Mouse (Mus musculus) liver, adult 2 months (tissue): ENCODE measurements at regions not wholly inside any gene's neighbourhood (a gene's known extent, or its start where the extent isn't known, plus 50 kb on each side); places are given as distances from the start of the nearest gene placed in this dataset.

Experiments
- DNase-seq: peaks from one replicate; pipeline ENCODE4 v3.0.0-alpha.2; 2011; ENCODE audit warnings: low read depth, low spot score; ENCODE audit errors: extremely low read depth
- H3K27ac ChIP-seq: fragments of 200-500 bp; replicated peaks from 2 replicates; pipeline ENCODE4 v1.5.1; 2012; ENCODE audit warnings: low read depth, mild to moderate bottlenecking, control low read depth, inconsistent platforms, low read length; ENCODE audit not compliant: insufficient read depth
- H3K27me3 ChIP-seq: fragments of 200-500 bp; 2 replicates; pipeline ENCODE4 v1.6.1; 2012; ENCODE audit warnings: mild to moderate bottlenecking, moderate library complexity, low read length, inconsistent platforms; ENCODE audit not compliant: control insufficient read depth, insufficient read depth
- H3K36me3 ChIP-seq: fragments of 200-500 bp; 2 replicates; pipeline ENCODE4 v1.6.1; 2012; ENCODE audit warnings: low read length, inconsistent platforms; ENCODE audit not compliant: control insufficient read depth, insufficient read depth
- H3K4me1 ChIP-seq: fragments of 200-500 bp; 2 replicates; pipeline ENCODE4 v1.6.1; 2011; ENCODE audit warnings: low read length; ENCODE audit not compliant: control insufficient read depth, insufficient read depth
- H3K4me3 ChIP-seq: fragments of 200-500 bp; 2 replicates; pipeline ENCODE4 v1.5.1; 2011; ENCODE audit warnings: low read depth, mild to moderate bottlenecking, control low read depth, low read length, moderate library complexity; ENCODE audit not compliant: insufficient read depth
- H3K79me2 ChIP-seq: fragments of 200-500 bp; 2 replicates; pipeline ENCODE4 v1.6.1; 2012; ENCODE audit warnings: inconsistent platforms, mild to moderate bottlenecking, low read length, moderate library complexity; ENCODE audit not compliant: control insufficient read depth, insufficient read depth
- H3K9ac ChIP-seq: fragments of 200-500 bp; 2 replicates; pipeline ENCODE4 v1.6.1; 2012; ENCODE audit warnings: low read depth, mild to moderate bottlenecking, control low read depth, inconsistent platforms, low read length
- CTCF ChIP-seq: fragments of 200-500 bp; IDR thresholded peaks from 2 replicates; pipeline ENCODE4 v1.5.1; 2011; ENCODE audit warnings: low read depth, low read length, control low read depth
- POLR2A ChIP-seq: fragments of 200-500 bp; IDR thresholded peaks from 2 replicates; pipeline ENCODE4 v1.6.1; 2011; ENCODE audit warnings: low read length, control low read depth; ENCODE audit not compliant: insufficient read depth; ENCODE audit errors: extremely low read depth
- WGBS: fragments of 180-500 bp; shearing (Covaris S2); methylation state at CpG from one replicate; pipeline ENCODE4 v1.1.7; 2018; 5-methylcytosine and 5-hydroxymethylcytosine counted together

- TF ChIP-seq CTCF: no peak
- TF ChIP-seq POLR2A: no peak
- no peaks in the 10 kb centered on the region for H3K36me3 ChIP-seq
- no peak for DNase-seq
- no peak overlapping the region for H3K27ac ChIP-seq
- H3K27me3 ChIP-seq: no peaks in the 10 kb centered on the region
- no peaks in the 10 kb centered on the region for H3K79me2 ChIP-seq
- no peak overlapping the region for H3K9ac ChIP-seq
- WGBS: 65% methylated on average over 2 of the region's 2 CpGs
- H3K4me1 ChIP-seq: no peaks in the 10 kb centered on the region
- no peak overlapping the region for H3K4me3 ChIP-seq
Observed at GRCm38 (mm10) chr12:90664436-90664835, 73.8 kb downstream of the Dio2 start.

- no peaks in the 10 kb centered on the region for H3K79me2 ChIP-seq
Observed at GRCm38 (mm10) chr12:90645452-90645851, 92.8 kb downstream of the Dio2 start.

DNA sequence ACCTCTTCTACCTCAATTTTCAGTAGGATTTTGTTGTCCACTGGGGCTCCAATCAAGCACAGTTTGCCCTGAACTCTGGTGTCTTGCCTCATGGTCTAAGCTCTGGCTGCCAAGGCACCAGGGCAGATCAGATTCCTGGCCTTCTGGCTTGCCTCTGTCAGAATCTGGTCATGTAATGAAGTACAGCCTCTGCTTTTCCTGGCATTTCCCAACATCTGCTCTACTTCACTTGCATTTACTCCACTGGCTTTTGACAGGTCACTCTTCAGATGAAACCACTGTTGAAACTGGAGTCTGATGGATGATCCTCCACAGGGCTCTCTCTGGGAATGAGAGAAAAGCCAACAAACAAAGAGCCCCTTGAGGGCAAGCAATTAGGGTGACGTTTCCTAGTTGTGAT, 94.3 kb downstream of the Dio2 start:
- no peaks in the 10 kb centered on the region for H3K36me3 ChIP-seq
- H3K4me1 ChIP-seq: no peaks in the 10 kb centered on the region
- WGBS: 57% methylated on average over 1 of the region's 1 CpGs
- no peak overlapping the region for H3K27ac ChIP-seq
- H3K9ac ChIP-seq: no peak overlapping the region
- no peak for TF ChIP-seq POLR2A
- TF ChIP-seq CTCF: no peak
- DNase-seq: no peak
- no peaks in the 10 kb centered on the region for H3K27me3 ChIP-seq
- H3K79me2 ChIP-seq: no peaks in the 10 kb centered on the region
- H3K4me3 ChIP-seq: no peak overlapping the region

More at GRCm38 (mm10) chr12:90645452-90645851, 92.8 kb downstream of the Dio2 start:
- DNase-seq: no peak
- no peak overlapping the region for H3K27ac ChIP-seq
- H3K27me3 ChIP-seq: no peaks in the 10 kb centered on the region
- H3K36me3 ChIP-seq: no peaks in the 10 kb centered on the region
- H3K4me3 ChIP-seq: no peak overlapping the region
- H3K4me1 ChIP-seq: no peaks in the 10 kb centered on the region
- no peak overlapping the region for H3K9ac ChIP-seq
- 54% methylated on average over 5 of the region's 5 CpGs for WGBS
- TF ChIP-seq POLR2A: no peak
- TF ChIP-seq CTCF: no peak

DNA sequence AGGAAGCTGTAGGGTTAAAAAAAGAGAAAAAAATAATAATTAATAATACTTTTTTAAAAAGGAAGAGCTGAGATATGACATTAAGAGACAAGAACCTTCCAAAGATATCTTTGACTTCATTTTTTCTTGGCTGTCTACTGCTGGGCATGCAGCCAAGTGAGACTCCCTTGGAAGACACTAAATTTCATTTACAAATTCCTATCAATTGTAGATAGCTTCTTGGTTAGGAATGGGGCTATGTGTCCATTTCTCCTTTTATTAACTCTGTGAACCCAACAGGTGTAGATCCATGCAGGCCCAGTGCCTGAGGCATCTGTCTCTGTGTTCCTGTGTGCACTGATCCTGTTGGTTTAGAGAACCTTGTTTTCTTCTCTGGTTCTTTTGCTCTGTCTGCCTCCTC, 113.4 kb downstream of the Dio2 start:
- no peaks in the 10 kb centered on the region for H3K36me3 ChIP-seq
- no peak overlapping the region for H3K9ac ChIP-seq
- DNase-seq: no peak
- TF ChIP-seq POLR2A (no peak), CTCF (no peak)
- H3K4me3 ChIP-seq: no peak overlapping the region
- H3K79me2 ChIP-seq: no peaks in the 10 kb centered on the region
- H3K4me1 ChIP-seq: no peaks in the 10 kb centered on the region
- H3K27me3 ChIP-seq: 0 out of 2 replicates have a peak, but pooled peaks cover 3% of the 10 kb centered on the region
- no peak overlapping the region for H3K27ac ChIP-seq

DNA sequence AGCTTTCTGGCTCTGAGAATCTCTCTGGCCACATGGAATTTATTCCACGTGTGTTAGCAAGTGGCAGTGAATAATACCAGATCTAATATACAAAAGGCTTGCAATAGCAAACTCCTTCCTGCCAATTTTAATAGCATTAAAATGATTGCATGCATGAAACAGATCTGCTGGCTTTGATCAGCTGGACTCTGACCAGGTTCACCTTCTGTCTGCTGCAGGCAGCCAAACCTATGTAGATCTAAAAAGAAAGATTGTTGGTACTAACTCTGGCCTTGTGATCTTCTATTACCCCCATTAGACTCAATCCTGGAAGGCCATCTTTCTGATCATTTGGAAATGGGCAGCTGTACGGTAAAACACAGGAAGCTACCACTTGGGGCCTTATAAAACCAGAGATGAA, 114.8 kb downstream of the Dio2 start:
- Histone ChIP-seq H3K27me3 (0 out of 2 replicates have a peak, but pooled peaks cover 3% of the 10 kb centered on the region), H3K27ac (no peak overlapping the region), H3K4me1 (no peaks in the 10 kb centered on the region), H3K36me3 (no peaks in the 10 kb centered on the region), H3K9ac (no peak overlapping the region), H3K4me3 (no peak overlapping the region), H3K79me2 (no peaks in the 10 kb centered on the region)
- no peak for DNase-seq
- no peak for TF ChIP-seq CTCF
- no peak for TF ChIP-seq POLR2A
- WGBS: 78% methylated on average over 2 of the region's 2 CpGs

DNA sequence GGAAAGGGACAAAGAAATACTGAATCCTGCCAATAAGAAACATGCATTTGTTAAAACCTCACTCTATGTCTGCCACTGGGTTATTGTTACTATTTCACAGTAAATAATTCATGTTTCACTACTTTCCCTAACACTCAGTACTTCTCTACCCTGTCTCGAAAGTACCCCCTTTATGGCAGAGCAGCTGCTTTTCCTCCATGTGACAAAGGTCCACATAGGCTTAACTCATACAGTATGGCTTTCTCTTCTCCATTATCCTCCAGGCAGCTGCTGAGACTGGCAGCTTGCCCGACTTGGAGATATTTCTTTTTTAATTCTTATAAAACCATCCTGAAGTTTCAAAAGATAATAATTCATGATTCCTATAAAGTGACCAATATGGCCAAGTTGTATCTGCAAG, 129.4 kb downstream of the Dio2 start:
- TF ChIP-seq CTCF (no peak), POLR2A (no peak)
- H3K27ac ChIP-seq: no peak overlapping the region
- no peak overlapping the region for H3K4me3 ChIP-seq
- H3K9ac ChIP-seq: no peak overlapping the region
- no peaks in the 10 kb centered on the region for H3K36me3 ChIP-seq
- no peaks in the 10 kb centered on the region for H3K27me3 ChIP-seq
- WGBS: 62% methylated on average over 2 of the region's 2 CpGs
- H3K4me1 ChIP-seq: no peaks in the 10 kb centered on the region
- no peak for DNase-seq
- no peaks in the 10 kb centered on the region for H3K79me2 ChIP-seq
